Mouse (Mus musculus) erythroblast, embryonic 14.5 days (primary cell): ENCODE results near the gene 4930442H23Rik. TPM values are rescaled to one million over a fixed set of nuclear protein-coding genes. Genes with fewer than 3 reads are reported as not detected.
A peak's percentile ranks its signal among the peaks of the same experiment; 100 is the strongest.

Experiments used
- H3K27me3 ChIP-seq: 2 replicates; pipeline ENCODE4 v1.6.1; 2012; ENCODE audit warnings: inconsistent platforms; ENCODE audit not compliant: control insufficient read depth
- H3K36me3 ChIP-seq: 2 replicates; pipeline ENCODE4 v1.6.1; 2012; ENCODE audit warnings: mild to moderate bottlenecking, inconsistent platforms; ENCODE audit not compliant: control insufficient read depth
- H3K4me1 ChIP-seq: 2 replicates; pipeline ENCODE4 v1.6.1; 2012; ENCODE audit warnings: inconsistent platforms; ENCODE audit not compliant: control insufficient read depth
- H3K4me3 ChIP-seq: replicated peaks from 2 replicates; pipeline ENCODE3; 2012; ENCODE audit warnings: moderate library complexity, mild to moderate bottlenecking, inconsistent platforms
- H3K9me3 ChIP-seq: 2 replicates; pipeline ENCODE4 v1.6.1; 2012; ENCODE audit warnings: low read length, inconsistent platforms, mixed read lengths; ENCODE audit not compliant: control insufficient read depth
- GATA1 ChIP-seq: IDR thresholded peaks from 2 replicates; pipeline ENCODE4 v1.6.1; 2012; ENCODE audit warnings: low read length, inconsistent platforms, mixed read lengths
- TAL1 ChIP-seq: IDR thresholded peaks from 3 replicates; pipeline ENCODE4 v1.6.1; 2012; ENCODE audit warnings: low read length, inconsistent platforms, mixed read lengths
- polyA plus RNA-seq: library from polyadenylated mRNA; stranded (reverse); fragments of >175 nt; gene quantifications from 2 replicates; pipeline ENCODE4 v1.2.3, GENCODE M21; 2012

4930442H23Rik gene
- polyA plus RNA-seq, 1 experiment = not detected

DNA sequence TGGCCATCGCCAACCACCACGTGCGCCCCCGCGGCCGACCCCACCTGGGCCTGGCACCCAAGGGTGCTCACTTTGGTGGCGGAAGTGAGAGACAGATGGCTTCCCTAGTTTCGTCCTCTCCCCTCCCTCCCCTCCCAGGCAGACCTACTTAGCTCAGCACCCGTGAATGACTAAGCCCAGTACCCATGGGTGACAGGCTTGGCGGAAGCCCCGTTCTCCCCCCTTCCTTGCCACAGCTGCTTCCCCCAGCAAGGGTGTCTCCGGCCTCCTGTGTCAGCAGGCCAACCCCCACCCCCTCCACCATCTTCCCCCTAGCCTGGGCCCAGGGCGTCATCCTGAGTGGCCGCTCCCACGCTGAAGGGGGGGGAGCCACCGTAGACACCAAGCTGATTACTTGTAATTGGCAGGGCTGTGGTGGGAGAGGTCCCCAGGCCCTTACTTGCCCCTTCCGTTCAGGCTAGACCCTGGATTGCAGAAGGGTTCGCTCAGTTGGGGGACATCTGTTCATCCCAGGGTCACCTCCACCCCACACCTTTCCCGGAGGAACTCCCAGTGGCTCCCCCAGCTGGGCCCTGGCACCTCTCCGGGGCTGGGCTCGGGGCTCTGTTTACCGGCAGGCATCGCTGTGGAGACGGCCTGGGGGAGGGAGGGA lies 45.4 kb downstream of the 4930442H23Rik start:
- TF ChIP-seq GATA1 = no peak
- no peak for TF ChIP-seq TAL1
- no peaks in the 10 kb centered on the region for H3K27me3 ChIP-seq
- H3K36me3 ChIP-seq = peaks cover 54% of the 10 kb centered on the region
- peaks cover 77% of the 10 kb centered on the region for H3K4me1 ChIP-seq
- H3K4me3 ChIP-seq = peak overlapping the region; percentile 89
- peaks cover 8% of the 10 kb centered on the region for H3K9me3 ChIP-seq

- Histone ChIP-seq H3K4me3 (peak overlapping the region; percentile 89), H3K4me1 (peaks cover 75% of the 10 kb centered on the region), H3K36me3 (peaks cover 48% of the 10 kb centered on the region), H3K9me3 (peaks cover 2% of the 10 kb centered on the region), H3K27me3 (no peaks in the 10 kb centered on the region)
- peak; percentile 64 for TF ChIP-seq GATA1
- TF ChIP-seq TAL1 = no peak; the same call in 2 of the 3 replicates
Observed at GRCm38 (mm10) chr10:81137252-81138130, 46.2 kb downstream of the 4930442H23Rik start.

- Histone ChIP-seq H3K4me1 (peaks cover 73% of the 10 kb centered on the region), H3K27me3 (no peaks in the 10 kb centered on the region), H3K4me3 (peak overlapping the region; percentile 89), H3K9me3 (no peaks in the 10 kb centered on the region), H3K36me3 (peaks cover 41% of the 10 kb centered on the region)
- TF ChIP-seq TAL1 (no peak), GATA1 (no peak)
Observed at GRCm38 (mm10) chr10:81136706-81137231, 46.9 kb downstream of the 4930442H23Rik start.

- Histone ChIP-seq H3K4me1 (peaks cover 67% of the 10 kb centered on the region), H3K27me3 (no peaks in the 10 kb centered on the region), H3K9me3 (no peaks in the 10 kb centered on the region), H3K36me3 (peaks cover 34% of the 10 kb centered on the region), H3K4me3 (peak overlapping the region; percentile 89)
- no peak for TF ChIP-seq TAL1
- peak; percentile 72 for TF ChIP-seq GATA1
Observed at GRCm38 (mm10) chr10:81135831-81136705, 47.6 kb downstream of the 4930442H23Rik start.

DNA sequence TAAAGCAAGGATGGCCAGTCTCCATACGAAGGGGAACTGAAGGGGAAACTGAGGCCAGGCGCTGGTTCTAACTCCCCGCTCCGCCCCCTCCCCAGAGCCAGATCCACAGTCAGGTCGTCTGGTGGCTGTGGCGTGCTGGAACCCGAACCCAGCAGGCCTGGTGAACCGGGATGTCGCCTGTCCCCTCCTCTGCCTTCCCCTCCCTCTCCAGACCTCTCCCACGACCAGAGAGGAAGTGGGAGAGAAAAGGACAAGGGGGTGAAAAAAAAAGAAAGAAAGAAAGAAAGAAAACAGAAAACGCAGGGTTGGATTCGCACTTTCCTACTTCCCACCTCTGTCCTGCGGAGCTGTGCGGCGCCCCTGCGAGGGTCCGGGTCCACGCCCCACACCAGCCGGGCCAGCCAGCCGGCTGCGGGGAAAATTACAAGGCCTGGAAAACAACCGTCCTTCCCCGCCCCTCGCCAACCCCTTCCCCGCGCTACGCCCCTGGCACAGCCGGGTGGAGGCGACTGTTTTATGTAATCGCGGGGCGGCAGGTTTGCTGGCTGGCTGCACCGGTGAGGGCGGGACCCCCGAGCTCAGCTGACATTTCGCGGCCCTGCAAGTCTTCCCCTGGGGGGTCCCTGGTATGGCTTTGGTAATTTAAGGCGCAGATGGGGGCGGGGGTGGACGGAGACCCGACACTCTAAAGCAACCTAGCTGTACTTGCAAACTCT lies 48.5 kb downstream of the 4930442H23Rik start, which contains the start of gene Zbtb7a:
TSS of gene Zbtb7a (plus strand) at position 255 of the 716 bp plus-strand sequence.
- no peak for TF ChIP-seq GATA1
- TF ChIP-seq TAL1 = no peak
- Histone ChIP-seq H3K27me3 (no peaks in the 10 kb centered on the region), H3K9me3 (no peaks in the 10 kb centered on the region), H3K4me1 (peaks cover 66% of the 10 kb centered on the region), H3K36me3 (peaks cover 24% of the 10 kb centered on the region), H3K4me3 (peak within 1 kb of the TSS; percentile 89)

DNA sequence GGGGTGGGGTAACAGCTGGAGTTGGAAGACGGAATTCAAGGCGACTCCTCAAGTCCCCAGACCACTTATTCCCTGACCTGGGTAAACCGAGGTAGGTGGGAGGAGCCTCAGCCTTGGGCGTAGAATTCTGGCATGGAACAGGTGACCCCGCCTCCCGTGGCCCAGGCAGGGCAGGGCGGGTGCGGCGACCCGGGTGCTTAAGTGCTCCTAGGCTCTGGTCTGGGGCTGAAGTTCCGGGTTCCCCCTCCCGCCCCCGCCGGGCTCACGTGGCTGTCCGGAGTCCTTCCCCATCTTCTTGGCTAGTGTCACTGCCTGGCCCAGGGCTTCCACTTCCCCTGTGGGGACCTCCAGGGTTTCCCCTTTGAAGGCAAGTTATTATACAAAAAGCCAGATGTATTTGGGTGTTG lies 49.5 kb downstream of the 4930442H23Rik start:
- TF ChIP-seq GATA1 (no peak), TAL1 (no peak)
- no peaks in the 10 kb centered on the region for H3K9me3 ChIP-seq
- no peaks in the 10 kb centered on the region for H3K27me3 ChIP-seq
- peaks cover 66% of the 10 kb centered on the region for H3K4me1 ChIP-seq
- peaks cover 15% of the 10 kb centered on the region for H3K36me3 ChIP-seq
- H3K4me3 ChIP-seq = peak overlapping the region; percentile 89

Other genes with a start within 250 kb of the 4930442H23Rik start
- not detected in 2 replicates for gene Gng7, start 168.9 kb downstream of the 4930442H23Rik start, polyA plus RNA-seq
- 0.01 TPM in 1 of 2 replicates, not detected in the other for gene Diras1, start 158.2 kb downstream of the 4930442H23Rik start, polyA plus RNA-seq
- gene Slc39a3, start 146.4 kb downstream of the 4930442H23Rik start, polyA plus RNA-seq = 1.5 and 1.7 TPM in 2 replicates
- gene Sgta, start 123.7 kb downstream of the 4930442H23Rik start, polyA plus RNA-seq = 18.3 and 18.8 TPM in 2 replicates
- 5.2 and 5.3 TPM in 2 replicates for gene Thop1, start 113.8 kb downstream of the 4930442H23Rik start, polyA plus RNA-seq
- gene Creb3l3, start 85.0 kb downstream of the 4930442H23Rik start, polyA plus RNA-seq = 0.05 and 0.07 TPM in 2 replicates
- 89.1 and 93.4 TPM in 2 replicates for gene Map2k2, start 77.9 kb downstream of the 4930442H23Rik start, polyA plus RNA-seq
- gene Zbtb7a, start 48.6 kb downstream of the 4930442H23Rik start, polyA plus RNA-seq = 42.0 and 45.8 TPM in 2 replicates
- gene Pias4, start 15.9 kb downstream of the 4930442H23Rik start, polyA plus RNA-seq = 13.4 and 16.4 TPM in 2 replicates
- gene Eef2, start 7.2 kb downstream of the 4930442H23Rik start, polyA plus RNA-seq = 124 and 177 TPM in 2 replicates
- gene Dapk3, start 844 bp downstream of the 4930442H23Rik start, polyA plus RNA-seq = 8.1 and 8.3 TPM in 2 replicates
- not detected in 2 replicates for gene Nmrk2, start 18.2 kb upstream of the 4930442H23Rik start, polyA plus RNA-seq
- gene Atcay, start 47.0 kb upstream of the 4930442H23Rik start, polyA plus RNA-seq = not detected in 2 replicates
- gene Zfr2, start 49.3 kb upstream of the 4930442H23Rik start, polyA plus RNA-seq = not detected in 2 replicates
- gene Matk, start 69.1 kb upstream of the 4930442H23Rik start, polyA plus RNA-seq = 0.07 and 0.15 TPM in 2 replicates
- gene Mrpl54, start 83.1 kb upstream of the 4930442H23Rik start, polyA plus RNA-seq = 43.8 and 44.0 TPM in 2 replicates
- gene Apba3, start 83.1 kb upstream of the 4930442H23Rik start, polyA plus RNA-seq = 4.6 and 5.7 TPM in 2 replicates
- 0.01 and 0.02 TPM in 2 replicates for gene Tjp3, start 107.7 kb upstream of the 4930442H23Rik start, polyA plus RNA-seq
- gene Pip5k1c, start 109.1 kb upstream of the 4930442H23Rik start, polyA plus RNA-seq = 4.0 and 4.5 TPM in 2 replicates
- 13.2 and 13.3 TPM in 2 replicates for gene Cactin, start 137.3 kb upstream of the 4930442H23Rik start, polyA plus RNA-seq
- 0.04 TPM in 1 of 2 replicates, not detected in the other for gene Tbxa2r, start 144.9 kb upstream of the 4930442H23Rik start, polyA plus RNA-seq
- gene Gipc3, start 159.4 kb upstream of the 4930442H23Rik start, polyA plus RNA-seq = 0.01 TPM in 1 of 2 replicates, not detected in the other
- gene Hmg20b, start 166.6 kb upstream of the 4930442H23Rik start, polyA plus RNA-seq = 52.7 and 55.8 TPM in 2 replicates
- gene Mfsd12, start 173.6 kb upstream of the 4930442H23Rik start, polyA plus RNA-seq = 6.7 and 7.2 TPM in 2 replicates
- 3.2 and 5.6 TPM in 2 replicates for gene 4930404N11Rik, start 182.0 kb upstream of the 4930442H23Rik start, polyA plus RNA-seq
- 62.5 and 67.4 TPM in 2 replicates for gene Fzr1, start 194.7 kb upstream of the 4930442H23Rik start, polyA plus RNA-seq
- gene Dohh, start 200.6 kb upstream of the 4930442H23Rik start, polyA plus RNA-seq = 29.2 and 34.1 TPM in 2 replicates
- gene Gm48551, start 200.6 kb upstream of the 4930442H23Rik start, polyA plus RNA-seq = 0.08 and 0.20 TPM in 2 replicates
- 0.26 and 0.80 TPM in 2 replicates for gene Gm48552, start 205.2 kb upstream of the 4930442H23Rik start, polyA plus RNA-seq
- 0.09 TPM in 1 of 2 replicates, not detected in the other for gene Smim24, start 209.2 kb upstream of the 4930442H23Rik start, polyA plus RNA-seq